Mouse (Mus musculus): ENCODE results near the gene Ticrr. TPM values are rescaled to one million over a fixed set of nuclear protein-coding genes. Genes with fewer than 3 reads are reported as not detected.

Gene Ticrr
- polyA plus RNA-seq, 1 experiment, result 0.05 TPM

DNA sequence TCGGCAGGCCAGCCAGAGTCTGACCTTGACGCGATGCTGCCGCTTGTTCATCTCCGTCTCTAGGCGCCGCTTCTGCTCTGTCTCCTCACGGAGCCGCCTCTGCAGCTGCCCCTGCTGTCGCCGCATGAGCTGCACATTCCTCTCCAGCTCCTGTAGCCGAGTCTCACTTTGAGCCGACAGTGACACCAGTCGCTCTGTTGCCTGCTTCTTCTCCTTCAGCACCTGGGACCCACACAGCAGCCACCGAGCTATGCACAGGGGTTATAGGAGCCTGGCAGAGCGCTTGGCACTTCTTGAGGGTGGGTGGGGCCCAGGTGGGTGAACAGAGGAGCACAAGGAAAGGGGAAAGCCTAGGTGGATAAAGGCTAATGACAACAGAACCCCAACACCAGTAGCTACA lies 42.8 kb downstream of the Ticrr start:
- no peak for DNase-seq
- H3K27ac ChIP-seq (ENCODE audit: insufficient read depth, low read length), result no peak overlapping the region
- TF ChIP-seq CTCF (IDR thresholded peaks at IDR 0.05; ENCODE audit: borderline replicate concordance, insufficient read depth, low read depth, low read length) (no peak), POLR2A (IDR thresholded peaks at IDR 0.05; ENCODE audit: borderline replicate concordance, insufficient read depth, low read length) (no peak)
- H3K4me3 ChIP-seq (replicated peaks; ENCODE audit: insufficient read depth, low read depth, low read length), result no peak overlapping the region
- no peaks in the 10 kb centered on the region for H3K4me1 ChIP-seq (ENCODE audit: control insufficient read depth, insufficient read depth, low read length)
- 76% methylated on average over 16 of the region's 16 CpGs for WGBS
- H3K27me3 ChIP-seq (ENCODE audit: control insufficient read depth, insufficient read depth, low read length), result no peaks in the 10 kb centered on the region

DNA sequence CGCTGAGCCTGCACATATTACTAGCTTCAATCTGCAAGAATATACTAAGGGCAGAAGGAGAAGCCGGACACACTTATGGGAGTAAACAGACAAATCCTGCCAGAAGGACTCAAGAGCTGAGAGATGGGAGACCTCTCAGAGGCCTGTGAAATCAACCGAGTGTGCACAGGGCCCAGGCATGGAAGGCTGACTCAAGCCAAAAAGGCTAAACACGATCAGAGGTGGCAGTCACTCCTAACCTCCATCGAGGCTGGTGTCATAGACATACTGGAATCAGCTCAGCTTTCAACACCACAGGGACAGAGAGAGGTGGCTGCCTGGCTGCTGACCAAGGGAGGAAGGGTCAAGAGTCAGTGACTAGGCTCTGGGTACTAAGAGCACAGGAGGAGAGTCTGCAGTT lies 45.2 kb downstream of the Ticrr start:
- H3K4me1 ChIP-seq (ENCODE audit: control insufficient read depth, insufficient read depth, low read length), result no peaks in the 10 kb centered on the region
- no peak overlapping the region for H3K4me3 ChIP-seq (replicated peaks; ENCODE audit: insufficient read depth, low read depth, low read length)
- no peak for DNase-seq
- 85% methylated on average over 5 of the region's 5 CpGs for WGBS
- TF ChIP-seq CTCF (IDR thresholded peaks at IDR 0.05; ENCODE audit: borderline replicate concordance, insufficient read depth, low read depth, low read length) (no peak), POLR2A (IDR thresholded peaks at IDR 0.05; ENCODE audit: borderline replicate concordance, insufficient read depth, low read length) (no peak)
- no peak overlapping the region for H3K27ac ChIP-seq (ENCODE audit: insufficient read depth, low read length)
- no peaks in the 10 kb centered on the region for H3K27me3 ChIP-seq (ENCODE audit: control insufficient read depth, insufficient read depth, low read length)

DNA sequence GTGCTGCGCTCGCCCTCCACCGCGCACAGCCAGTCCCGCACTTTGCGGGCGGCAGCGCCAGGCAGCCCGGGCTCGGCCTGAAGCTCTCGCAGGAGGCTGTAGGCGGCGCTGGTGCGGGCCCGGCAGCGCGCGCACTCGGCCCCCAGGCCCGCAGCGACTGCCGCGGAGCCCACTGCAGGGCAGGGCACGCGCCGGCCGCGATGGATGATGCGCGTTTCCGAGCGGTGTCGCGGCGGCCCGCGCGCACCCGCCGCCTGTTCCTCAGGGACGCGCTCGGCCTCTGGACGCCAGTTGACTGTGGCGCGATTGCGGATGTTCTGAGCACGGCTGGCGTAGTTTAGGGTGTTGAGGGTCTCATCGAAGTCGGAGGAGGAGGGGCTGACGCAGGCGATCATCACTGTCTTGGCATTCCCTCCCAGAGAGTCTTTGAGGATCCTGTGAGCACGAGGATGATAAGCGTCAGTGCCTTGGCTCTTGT lies 50.2 kb downstream of the Ticrr start:
- 2% methylated on average over 55 of the region's 55 CpGs for WGBS
- TF ChIP-seq POLR2A (IDR thresholded peaks at IDR 0.05; ENCODE audit: borderline replicate concordance, insufficient read depth, low read length) (0 out of 2 replicates have a peak, but pooled peaks have one; percentile 30), CTCF (IDR thresholded peaks at IDR 0.05; ENCODE audit: borderline replicate concordance, insufficient read depth, low read depth, low read length) (peak; percentile 28; the same call in 1 of the 2 replicates)
- Histone ChIP-seq H3K27ac (ENCODE audit: insufficient read depth, low read length) (no peak overlapping the region), H3K4me1 (ENCODE audit: control insufficient read depth, insufficient read depth, low read length) (no peaks in the 10 kb centered on the region), H3K4me3 (replicated peaks; ENCODE audit: insufficient read depth, low read depth, low read length) (peak overlapping the region; percentile 95), H3K27me3 (ENCODE audit: control insufficient read depth, insufficient read depth, low read length) (no peaks in the 10 kb centered on the region)
- DNase-seq, result peak; percentile 67 to 73

DNA sequence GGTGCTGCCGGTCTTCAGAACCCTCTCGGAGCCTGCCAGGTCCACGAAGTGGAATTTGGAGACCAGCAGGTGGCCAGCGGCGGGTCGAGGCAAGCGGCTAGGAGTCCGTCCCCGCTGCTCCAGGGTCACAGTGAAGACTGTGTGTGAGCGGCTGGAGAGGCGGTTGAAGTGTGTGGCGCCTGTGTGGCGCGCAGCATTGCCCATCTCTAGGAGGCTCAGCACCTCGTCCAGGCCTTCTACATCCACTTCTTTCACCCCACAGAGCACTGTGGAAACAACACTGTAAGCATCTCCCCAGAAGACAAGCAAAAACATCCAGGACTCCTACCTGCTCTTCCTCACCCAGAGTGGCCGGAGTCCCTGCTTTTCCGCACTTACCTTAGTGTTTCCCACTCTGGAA lies 50.8 kb downstream of the Ticrr start:
- peak in 1 of 2 experiments; percentile 39 for DNase-seq
- H3K4me3 ChIP-seq (replicated peaks; ENCODE audit: insufficient read depth, low read depth, low read length), result peak overlapping the region; percentile 95
- no peak for TF ChIP-seq CTCF (IDR thresholded peaks at IDR 0.05; ENCODE audit: borderline replicate concordance, insufficient read depth, low read depth, low read length)
- no peak for TF ChIP-seq POLR2A (IDR thresholded peaks at IDR 0.05; ENCODE audit: borderline replicate concordance, insufficient read depth, low read length)
- WGBS, result 38% methylated on average over 17 of the region's 17 CpGs
- no peaks in the 10 kb centered on the region for H3K27me3 ChIP-seq (ENCODE audit: control insufficient read depth, insufficient read depth, low read length)
- H3K27ac ChIP-seq (ENCODE audit: insufficient read depth, low read length), result no peak overlapping the region
- no peaks in the 10 kb centered on the region for H3K4me1 ChIP-seq (ENCODE audit: control insufficient read depth, insufficient read depth, low read length)

DNA sequence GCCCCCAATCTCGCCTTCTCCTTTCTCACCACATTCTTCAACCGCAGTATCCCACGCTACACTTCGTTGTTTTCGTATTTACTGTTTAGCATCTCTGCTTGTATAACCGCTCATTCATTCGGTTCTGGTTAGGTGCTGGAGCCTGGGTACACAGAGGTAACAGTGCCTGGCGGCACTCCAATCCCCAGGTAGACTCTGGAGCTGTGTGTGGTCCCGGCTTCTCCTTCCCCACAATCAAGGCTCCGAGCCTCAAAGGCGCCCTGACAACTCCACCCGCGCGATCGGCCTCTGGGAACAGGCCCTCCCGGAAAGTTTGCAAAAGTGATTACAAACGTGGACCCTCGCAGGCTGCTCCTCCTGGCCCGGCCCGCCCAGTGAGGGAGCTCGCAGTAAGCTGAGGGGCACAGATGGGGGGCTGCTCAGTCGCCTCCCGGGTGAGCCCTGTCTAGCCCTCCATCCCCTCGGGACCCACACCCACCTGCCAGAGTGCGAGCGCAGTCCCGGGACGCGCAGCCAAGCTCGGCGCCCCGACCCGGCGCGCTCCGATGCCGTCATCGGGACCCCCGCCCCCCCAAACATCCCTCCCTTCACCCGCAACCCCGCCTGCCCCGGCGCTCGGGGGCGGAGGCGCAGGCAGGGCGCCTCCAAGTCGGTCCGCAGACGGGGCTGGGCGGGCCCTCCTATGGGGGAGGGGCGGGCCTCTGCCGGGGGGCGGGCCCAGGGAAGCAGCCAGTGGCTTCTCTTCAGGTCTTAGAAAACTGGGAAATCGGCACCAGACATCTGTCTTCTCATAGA lies 55.4 kb downstream of the Ticrr start, which contains the start of gene Kif7:
Gene Kif7, minus strand, starts transcription at position 534 of the 795 bp plus-strand sequence.
- H3K27me3 ChIP-seq (ENCODE audit: control insufficient read depth, insufficient read depth, low read length), result no peaks in the 10 kb centered on the region; the same call in 1 of the 2 replicates
- H3K27ac ChIP-seq (ENCODE audit: insufficient read depth, low read length), result no peak within 1 kb of the TSS
- no peaks in the 10 kb centered on the region for H3K4me1 ChIP-seq (ENCODE audit: control insufficient read depth, insufficient read depth, low read length)
- 1% methylated on average over 53 of the region's 55 CpGs for WGBS
- peak in 1 of 2 experiments; percentile 30 for DNase-seq
- peak within 1 kb of the TSS; percentile 1 for H3K4me3 ChIP-seq (replicated peaks; ENCODE audit: insufficient read depth, low read depth, low read length)
- no peak for TF ChIP-seq CTCF (IDR thresholded peaks at IDR 0.05; ENCODE audit: borderline replicate concordance, insufficient read depth, low read depth, low read length)
- no peak for TF ChIP-seq POLR2A (IDR thresholded peaks at IDR 0.05; ENCODE audit: borderline replicate concordance, insufficient read depth, low read length)

- DNase-seq, result no peak
- Histone ChIP-seq H3K4me1 (ENCODE audit: control insufficient read depth, insufficient read depth, low read length) (no peaks in the 10 kb centered on the region), H3K4me3 (replicated peaks; ENCODE audit: insufficient read depth, low read depth, low read length) (no peak overlapping the region), H3K27ac (ENCODE audit: insufficient read depth, low read length) (no peak overlapping the region), H3K27me3 (ENCODE audit: control insufficient read depth, insufficient read depth, low read length) (no peaks in the 10 kb centered on the region)
- under 1% methylated on average over 48 of the region's 48 CpGs for whole genome bisulfite sequencing
- TF ChIP-seq CTCF (IDR thresholded peaks at IDR 0.05; ENCODE audit: borderline replicate concordance, insufficient read depth, low read depth, low read length) (no peak), POLR2A (IDR thresholded peaks at IDR 0.05; ENCODE audit: borderline replicate concordance, insufficient read depth, low read length) (no peak)
These were observed 61.5 kb downstream of the Ticrr start for GRCm38 (mm10) chr7:79721386-79721977.

GRCm38 (mm10) chr7:79727091-79727490 lies 67.1 kb downstream of the Ticrr start:
- TF ChIP-seq CTCF (IDR thresholded peaks at IDR 0.05; ENCODE audit: borderline replicate concordance, insufficient read depth, low read depth, low read length), result peak; percentile 58
- TF ChIP-seq POLR2A (IDR thresholded peaks at IDR 0.05; ENCODE audit: borderline replicate concordance, insufficient read depth, low read length), result no peak
- H3K27ac ChIP-seq (ENCODE audit: insufficient read depth, low read length), result no peak overlapping the region
- H3K4me3 ChIP-seq (replicated peaks; ENCODE audit: insufficient read depth, low read depth, low read length), result no peak overlapping the region
- peak; percentile 22 to 28 for DNase-seq
- H3K27me3 ChIP-seq (ENCODE audit: control insufficient read depth, insufficient read depth, low read length), result no peaks in the 10 kb centered on the region
- WGBS, result 8% methylated on average over 2 of the region's 2 CpGs
- no peaks in the 10 kb centered on the region for H3K4me1 ChIP-seq (ENCODE audit: control insufficient read depth, insufficient read depth, low read length)
